Mouse (Mus musculus): ENCODE data around the gene Hist2h2be.

- TF ChIP-seq CTCF (IDR thresholded peaks at IDR 0.05; ENCODE audit: low read depth, low read length) (peak; percentile 21), POLR2A (IDR thresholded peaks at IDR 0.05; ENCODE audit: insufficient read depth, low read length) (no peak), EP300 (IDR thresholded peaks at IDR 0.05; ENCODE audit: insufficient read depth, low read depth, low read length) (no peak)
Measured at GRCm38 (mm10) chr3:96195616-96196313, 25.2 kb upstream of the Hist2h2be start.

Measured in ES-Bruce4 (cell line).